Mouse (Mus musculus) stomach, postnatal 0 days (tissue): Measurements from ENCODE around the gene Cdon. TPM values are rescaled to one million over a fixed set of nuclear protein-coding genes. Genes with fewer than 3 reads are reported as not detected.

Experiments used
- ATAC-seq: fragments of 200-750 bp; cut with Nextera tagmentation; 2 replicates; pipeline ENCODE4 v1.8.0; 2017; ENCODE audit not compliant: low FRiP score, low TSS enrichment
- DNase-seq: peaks from one replicate; pipeline ENCODE4 v3.0.0-alpha.2; 2016; ENCODE audit warnings: low spot score
- H3K27ac ChIP-seq: fragments of 300-500 bp; sonication (generic); replicated peaks from 2 replicates; pipeline ENCODE4 v1.5.1; 2014; ENCODE audit warnings: mild to moderate bottlenecking, control low read depth
- H3K27me3 ChIP-seq: fragments of 300-500 bp; sonication (generic); 2 replicates; pipeline ENCODE4 v1.6.1; 2014; ENCODE audit warnings: low read length; ENCODE audit not compliant: control insufficient read depth, insufficient read depth
- H3K36me3 ChIP-seq: fragments of 300-500 bp; sonication (generic); 2 replicates; pipeline ENCODE4 v1.6.1; 2014; ENCODE audit warnings: low read length, mixed read lengths; ENCODE audit not compliant: control insufficient read depth, insufficient read depth
- H3K4me1 ChIP-seq: fragments of 300-500 bp; sonication (generic); replicated peaks from 2 replicates; pipeline ENCODE4 v1.6.1; 2014; ENCODE audit warnings: antibody characterized with exemption; ENCODE audit not compliant: control insufficient read depth, insufficient read depth
- H3K4me2 ChIP-seq: fragments of 300-500 bp; sonication (generic); replicated peaks from 2 replicates; pipeline ENCODE4 v1.6.1; 2014; ENCODE audit warnings: low read depth, mild to moderate bottlenecking, control low read depth, moderate library complexity
- H3K4me3 ChIP-seq: fragments of 300-500 bp; sonication (generic); 2 replicates; pipeline ENCODE4 v1.5.1; 2014; ENCODE audit warnings: low read depth, low read length, control low read depth
- H3K9ac ChIP-seq: fragments of 300-500 bp; sonication (generic); 2 replicates; pipeline ENCODE4 v1.6.1; 2014; ENCODE audit warnings: mild to moderate bottlenecking, low read length, control low read depth, mixed read lengths
- H3K9me3 ChIP-seq: fragments of 300-500 bp; sonication (generic); 2 replicates; pipeline ENCODE4 v1.6.1; 2016; ENCODE audit warnings: low read length; ENCODE audit not compliant: control insufficient read depth
- CTCF ChIP-seq: IDR thresholded peaks from 2 replicates; pipeline ENCODE4 v1.5.1; 2016; ENCODE audit warnings: antibody characterized with exemption, low read depth, mild to moderate bottlenecking, moderate library complexity
- EP300 ChIP-seq: optimal IDR thresholded peaks from 2 replicates; pipeline ENCODE3; 2016; ENCODE audit warnings: antibody characterized with exemption
- WGBS: fragments of 180-500 bp; shearing (Covaris S2); extraction: QIAGEN DNeasy Blood & Tissue Kit; methylation state at CpG from one replicate; pipeline ENCODE4 v1.1.7; 2014; 5-methylcytosine and 5-hydroxymethylcytosine counted together
- polyA plus RNA-seq: library from polyadenylated mRNA; unstranded; fragments of >200 nt; fragmentation: Nextera tagmentation; extraction: Ambion mirVana; gene quantifications from 2 replicates; pipeline ENCODE4 v1.2.1, GENCODE M21; 2015

The Cdon gene
- polyA plus RNA-seq, 1 experiment from 2014 or later = 2.7 TPM

- TF ChIP-seq EP300 = no peak
- no peak for TF ChIP-seq CTCF
- H3K27me3 ChIP-seq = no peaks in the 10 kb centered on the region; the same call in 1 of the 2 replicates
- DNase-seq (no peak), ATAC-seq (no peak)
- 56% methylated on average over 12 of the region's 12 CpGs for WGBS
- no peaks in the 10 kb centered on the region for H3K36me3 ChIP-seq
- no peak overlapping the region for H3K4me2 ChIP-seq
- H3K9me3 ChIP-seq = no peaks in the 10 kb centered on the region
- no peak overlapping the region for H3K9ac ChIP-seq
- H3K27ac ChIP-seq = no peak overlapping the region
- no peak overlapping the region for H3K4me3 ChIP-seq
- H3K4me1 ChIP-seq = no peaks in the 10 kb centered on the region; the same call in 1 of the 2 replicates
These were observed 135.7 kb downstream of the Cdon start for GRCm38 (mm10) chr9:35556494-35557102.

Other genes with a start within 250 kb of the Cdon start
- 33.7 and 35.3 TPM in 2 replicates for gene Dcps, start 245.1 kb upstream of the Cdon start, polyA plus RNA-seq
- gene Srpr, start 221.0 kb upstream of the Cdon start, polyA plus RNA-seq = 115 and 129 TPM in 2 replicates
- gene Tirap, start 220.8 kb upstream of the Cdon start, polyA plus RNA-seq = 12.6 and 13.9 TPM in 2 replicates
- 28.9 and 29.9 TPM in 2 replicates for gene Foxred1, start 210.1 kb upstream of the Cdon start, polyA plus RNA-seq
- 23.6 and 24.0 TPM in 2 replicates for gene Fam118b, start 153.3 kb upstream of the Cdon start, polyA plus RNA-seq
- gene Rpusd4, start 153.3 kb upstream of the Cdon start, polyA plus RNA-seq = 15.1 and 16.0 TPM in 2 replicates
- not detected in 2 replicates for gene Gm1113, start 97.1 kb downstream of the Cdon start, polyA plus RNA-seq
- gene Ddx25, start 137.4 kb downstream of the Cdon start, polyA plus RNA-seq = 0.38 and 0.50 TPM in 2 replicates
- gene Pus3, start 137.5 kb downstream of the Cdon start, polyA plus RNA-seq = 7.9 and 9.3 TPM in 2 replicates
- 0.19 and 0.31 TPM in 2 replicates for gene Pate2, start 149.2 kb downstream of the Cdon start, polyA plus RNA-seq
- gene Hyls1, start 149.3 kb downstream of the Cdon start, polyA plus RNA-seq = 4.1 and 4.7 TPM in 2 replicates
- not detected in 2 replicates for gene Pate4, start 190.8 kb downstream of the Cdon start, polyA plus RNA-seq
- not detected in 2 replicates for gene Pate3, start 227.1 kb downstream of the Cdon start, polyA plus RNA-seq